19 mouse cellular contexts compared by ENCODE assay signal in genomic region chr13:6226087-6226643, GRCm38 (mm10).
DNase-seq lines count a peak whose midpoint lies in the region; ATAC-seq and TF ChIP-seq lines count a peak whose summit lies in the region.
"Had no signal": no experiment of that assay in that cellular context is flagged by ENCODE, and none has a peak within 500 bp of the region (broad histone marks: within the 10 kb centered on the region; RNA-seq: fewer than 3 reads in every experiment).

No protein-coding gene starts in this region.

- TF ChIP-seq CTCF in Patski (IDR thresholded peaks at IDR 0.05): no peak

- POLR2A ChIA-PET in Patski (lab: Charles Lee): no interaction called here

- DNase-seq in kidney, postnatal 14 days: no peak
- DNase-seq in Patski (ENCODE audit: low read depth, low spot score): peak; percentile 96
- DNase-seq in testis, postnatal 14 days (ENCODE audit: low spot score): no peak
- no peak for DNase-seq in forebrain, embryonic 10.5 days (ENCODE audit: extremely low spot score, low spot score)
- DNase-seq: adrenal gland, postnatal 14 days; cerebellum, adult 11-12 months; cerebellum, adult 9-10 months; cerebellum, postnatal 25 days; gastrocnemius, postnatal 36 days; heart, adult 18-20 months; heart, postnatal 10 days; heart, postnatal 4 days had no signal

- H3K9me3 ChIP-seq in kidney, embryonic 15.5 days (replicated peaks): no peaks in the 10 kb centered on the region
- no peaks in the 10 kb centered on the region for H3K9me3 ChIP-seq in forebrain, embryonic 10.5 days
- H3K9me3 ChIP-seq: embryonic facial prominence, embryonic 13.5 days; forebrain, embryonic 15.5 days; heart, embryonic 10.5 days; hindbrain, embryonic 13.5 days had no signal

- 63% methylated on average over 7 of the region's 7 CpGs for WGBS in kidney, embryonic 15.5 days
- 88% methylated on average over 7 of the region's 7 CpGs for WGBS in forebrain, embryonic 10.5 days

- no peaks in the 10 kb centered on the region for H3K27me3 ChIP-seq in kidney, embryonic 15.5 days
- H3K27me3 ChIP-seq in Patski: no peaks in the 10 kb centered on the region
- no peaks in the 10 kb centered on the region for H3K27me3 ChIP-seq in forebrain, embryonic 10.5 days (ENCODE audit: poor library complexity, severe bottlenecking)
- H3K27me3 ChIP-seq: embryonic facial prominence, embryonic 13.5 days; forebrain, embryonic 15.5 days; hindbrain, embryonic 13.5 days had no signal

- CTCF ChIA-PET in Patski (lab: Charles Lee): no interaction called here

- H3K4me3 ChIP-seq in kidney, embryonic 15.5 days (replicated peaks): no peak overlapping the region
- H3K4me3 ChIP-seq in forebrain, embryonic 10.5 days: no peak overlapping the region
- H3K4me3 ChIP-seq: embryonic facial prominence, embryonic 13.5 days; forebrain, embryonic 15.5 days; heart, embryonic 10.5 days; hindbrain, embryonic 13.5 days had no signal

- in situ Hi-C loops in Patski (cut with MboI; ENCODE audit: low pct_unique_long_range_greater_than_20kb): loop anchor here (10.0 kb wide), 2 partner anchors 361 to 1451 kb away; partner anchors contain the start of gene Klf6

- no peaks in the 10 kb centered on the region for H3K36me3 ChIP-seq in kidney, embryonic 15.5 days
- no peaks in the 10 kb centered on the region for H3K36me3 ChIP-seq in forebrain, embryonic 10.5 days (replicated peaks)
- H3K36me3 ChIP-seq: embryonic facial prominence, embryonic 13.5 days; forebrain, embryonic 15.5 days; heart, embryonic 10.5 days; hindbrain, embryonic 13.5 days had no signal

- H3K27ac ChIP-seq in kidney, embryonic 15.5 days: no peak overlapping the region
- no peak overlapping the region for H3K27ac ChIP-seq in forebrain, embryonic 10.5 days
- H3K27ac ChIP-seq: embryonic facial prominence, embryonic 13.5 days; forebrain, embryonic 15.5 days; heart, embryonic 10.5 days; hindbrain, embryonic 13.5 days; hindbrain, postnatal 0 days had no signal

- H3K4me1 ChIP-seq in kidney, embryonic 15.5 days: no peaks in the 10 kb centered on the region
- H3K4me1 ChIP-seq in forebrain, embryonic 10.5 days: no peaks in the 10 kb centered on the region
- H3K4me1 ChIP-seq: embryonic facial prominence, embryonic 13.5 days; forebrain, embryonic 15.5 days; heart, embryonic 10.5 days; hindbrain, embryonic 13.5 days had no signal

- 0 out of 2 replicates have a peak, but pooled peaks have one; percentile 22 for ATAC-seq in kidney, embryonic 15.5 days (replicated peaks; ENCODE audit: low FRiP score)
- peak; percentile 95 for ATAC-seq in Patski
- ATAC-seq in granulocyte monocyte progenitor cell, adult 5-6 weeks (replicated peaks; ENCODE audit: poor library complexity, severe bottlenecking): peak; percentile 48
- ATAC-seq: forebrain, embryonic 15.5 days; hindbrain, postnatal 0 days had no signal

- no peak overlapping the region for H3K4me2 ChIP-seq in kidney, embryonic 15.5 days
- H3K4me2 ChIP-seq: embryonic facial prominence, embryonic 13.5 days; forebrain, embryonic 15.5 days; hindbrain, embryonic 13.5 days had no signal

- H3K9ac ChIP-seq in kidney, embryonic 15.5 days: no peak overlapping the region
- H3K9ac ChIP-seq: embryonic facial prominence, embryonic 13.5 days; forebrain, embryonic 15.5 days; hindbrain, embryonic 13.5 days had no signal

Comparison
In these comparisons a context has a peak if more than half of its experiments do, and no peak if none do; other contexts are left out.
1. ATAC-seq: peak in every context shown above with its lines; median percentile 95 in Patski; 48 in granulocyte monocyte progenitor cell, adult 5-6 weeks; 22 in kidney, embryonic 15.5 days.